Mouse (Mus musculus): ENCODE results near the gene Jmjd7.

Jmjd7 gene

GRCm38 (mm10) chr2:120011462-120012200, 15.7 kb upstream of the Jmjd7 start:
- DNase-seq (ENCODE audit: low read depth, low spot score): peak; percentile 55

GRCm38 (mm10) chr2:120012924-120013323, 14.4 kb upstream of the Jmjd7 start:
- no peak for DNase-seq (ENCODE audit: low read depth, low spot score)

GRCm38 (mm10) chr2:120013831-120014486, 13.3 kb upstream of the Jmjd7 start:
- no peak for DNase-seq (ENCODE audit: low read depth, low spot score)

GRCm38 (mm10) chr2:120015882-120016281, 11.4 kb upstream of the Jmjd7 start:
- DNase-seq (ENCODE audit: low read depth, low spot score): no peak

GRCm38 (mm10) chr2:120017599-120017998, 9.7 kb upstream of the Jmjd7 start:
- DNase-seq (ENCODE audit: low read depth, low spot score): no peak

GRCm38 (mm10) chr2:120024337-120024736, 2.9 kb upstream of the Jmjd7 start:
- DNase-seq (ENCODE audit: low read depth, low spot score): no peak

- DNase-seq (ENCODE audit: low read depth, low spot score): peak; percentile 51
Observed at GRCm38 (mm10) chr2:120027950-120028331, 658 bp downstream of the Jmjd7 start.

- no peak for DNase-seq (ENCODE audit: low read depth, low spot score)
Observed at GRCm38 (mm10) chr2:120030380-120030779, 3.1 kb downstream of the Jmjd7 start.

GRCm38 (mm10) chr2:120032726-120033467, 5.6 kb downstream of the Jmjd7 start, which contains the start of gene Pla2g4b:
TSS of gene Pla2g4b (plus strand) at chr2:120033417.
- DNase-seq (ENCODE audit: low read depth, low spot score): no peak

- no peak for DNase-seq (ENCODE audit: low read depth, low spot score)
Observed at GRCm38 (mm10) chr2:120033726-120034125, 6.4 kb downstream of the Jmjd7 start.

- no peak for DNase-seq (ENCODE audit: low read depth, low spot score)
Observed at GRCm38 (mm10) chr2:120037744-120038143, 10.5 kb downstream of the Jmjd7 start.

- no peak for DNase-seq (ENCODE audit: low read depth, low spot score)
Observed at GRCm38 (mm10) chr2:120040991-120041390, 13.7 kb downstream of the Jmjd7 start.

GRCm38 (mm10) chr2:120044101-120044603, 16.9 kb downstream of the Jmjd7 start:
- DNase-seq (ENCODE audit: low read depth, low spot score): peak; percentile 80

- no peak for DNase-seq (ENCODE audit: low read depth, low spot score)
Observed at GRCm38 (mm10) chr2:120044676-120045075, 17.4 kb downstream of the Jmjd7 start.

GRCm38 (mm10) chr2:120046486-120047310, 19.4 kb downstream of the Jmjd7 start:
- no peak for DNase-seq (ENCODE audit: low read depth, low spot score)

GRCm38 (mm10) chr2:120048173-120048572, 20.9 kb downstream of the Jmjd7 start:
- no peak for DNase-seq (ENCODE audit: low read depth, low spot score)

- peak; percentile 42 for DNase-seq (ENCODE audit: low read depth, low spot score)
Observed at GRCm38 (mm10) chr2:120049632-120050274, 22.5 kb downstream of the Jmjd7 start.

GRCm38 (mm10) chr2:120051405-120051804, 24.1 kb downstream of the Jmjd7 start:
- DNase-seq (ENCODE audit: low read depth, low spot score): no peak

- no peak for DNase-seq (ENCODE audit: low read depth, low spot score)
Observed at GRCm38 (mm10) chr2:120054771-120055552, 27.7 kb downstream of the Jmjd7 start.

- no peak for DNase-seq (ENCODE audit: low read depth, low spot score)
Observed at GRCm38 (mm10) chr2:120055923-120056322, 28.6 kb downstream of the Jmjd7 start.
